Mouse (Mus musculus): ENCODE results near the gene Polr1d.

Polr1d gene

DNA sequence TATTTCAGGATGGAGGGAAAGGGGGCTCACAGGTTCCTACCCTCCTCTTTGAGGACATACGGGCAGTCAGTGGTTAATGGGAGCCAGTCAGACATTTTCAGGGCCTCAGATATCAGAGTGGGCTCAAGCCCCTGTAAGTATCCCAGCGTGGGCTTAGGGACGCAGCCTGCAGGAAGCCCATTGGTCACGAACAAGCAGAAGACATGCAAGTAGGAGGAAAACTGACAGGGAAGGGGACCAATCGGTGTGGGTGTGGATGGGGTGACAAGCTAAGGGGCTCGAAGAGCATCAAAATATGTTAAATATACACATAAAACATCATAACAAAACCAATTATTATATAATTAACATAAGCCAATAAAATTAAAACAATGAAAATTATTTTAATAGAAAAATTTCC lies 22.5 kb upstream of the Polr1d start:
- in situ Hi-C loops (cut with MboI; ENCODE audit: unreplicated experiment in 2 of 2) = loop anchor here (10.0 to 25.0 kb wide), 6 partner anchors 110 to 1958 kb away; partner anchors contain the start of genes Ubl3 (in 2 of the 2), Gtf3a (in 1 of the 2), Rnf6 (in 1 of the 2) and Zkscan14 (in 1 of the 2)

DNA sequence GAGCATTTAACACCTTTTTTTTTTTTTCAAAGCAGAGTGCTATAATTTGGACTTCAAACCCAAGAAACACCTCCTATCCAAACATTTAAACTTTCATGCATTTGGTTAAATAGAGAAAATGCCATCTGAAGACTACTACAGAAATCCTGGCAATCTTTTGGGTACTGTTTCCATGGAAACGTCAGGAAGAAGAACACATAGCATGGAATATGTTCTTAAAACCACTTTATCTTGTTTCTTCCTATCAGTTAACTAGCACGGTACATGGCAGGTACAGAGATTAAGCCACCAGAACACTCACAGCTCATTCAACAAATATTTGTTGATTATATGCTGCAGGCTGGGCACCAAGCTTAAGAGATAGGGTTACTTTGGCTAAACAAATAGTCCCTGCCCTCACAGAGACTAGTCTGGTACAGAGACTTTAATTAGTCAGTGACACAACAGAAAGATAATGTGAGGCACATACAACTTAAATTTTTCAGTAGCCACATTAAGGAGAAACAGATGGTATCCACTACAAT lies 22.0 kb upstream of the Polr1d start:
- in situ Hi-C loops (cut with MboI; ENCODE audit: unreplicated experiment in 2 of 2) = loop anchor here (10.0 to 25.0 kb wide), 6 partner anchors 110 to 1957 kb away; partner anchors contain the start of genes Ubl3 (in 2 of the 2), Gtf3a (in 1 of the 2), Rnf6 (in 1 of the 2) and Zkscan14 (in 1 of the 2)

GRCm38 (mm10) chr5:147055572-147056245 lies 21.1 kb upstream of the Polr1d start:
- in situ Hi-C loops (cut with MboI; ENCODE audit: unreplicated experiment in 2 of 2) = loop anchor here (10.0 to 25.0 kb wide), 6 partner anchors 111 to 1957 kb away; partner anchors contain the start of genes Ubl3 (in 2 of the 2), Gtf3a (in 1 of the 2), Rnf6 (in 1 of the 2) and Zkscan14 (in 1 of the 2)

DNA sequence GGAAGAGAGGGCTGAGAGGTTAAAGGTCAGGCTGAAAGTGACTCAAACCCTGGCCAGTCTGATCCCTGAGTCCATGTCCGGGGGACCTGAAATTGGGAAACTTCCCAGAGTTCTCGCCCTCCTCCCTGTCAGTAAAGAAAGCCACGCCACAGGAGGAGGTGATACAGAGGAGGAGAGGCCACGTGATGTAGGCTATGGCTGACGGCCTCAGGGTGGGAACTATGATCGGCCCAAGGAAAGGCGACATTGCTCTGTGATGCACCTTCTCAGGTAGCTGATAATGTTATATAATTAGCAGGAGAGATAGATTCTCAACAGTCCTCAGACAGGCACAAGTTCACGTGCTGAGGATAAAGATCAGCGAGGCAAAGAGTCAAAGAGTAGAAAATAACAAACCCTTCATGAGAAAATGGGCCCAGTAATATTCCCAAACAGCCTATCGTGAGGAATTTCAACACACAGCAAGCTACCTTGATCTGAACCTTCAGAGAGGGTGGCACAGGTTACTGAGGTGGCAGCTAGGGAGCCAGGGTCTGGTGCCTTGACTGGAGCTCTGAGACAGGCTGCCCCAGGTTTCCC lies 20.0 kb upstream of the Polr1d start:
- in situ Hi-C loops (cut with MboI; ENCODE audit: unreplicated experiment in 2 of 2) = loop anchor here (10.0 to 25.0 kb wide), 6 partner anchors 112 to 1956 kb away; partner anchors contain the start of genes Ubl3 (in 2 of the 2), Gtf3a (in 1 of the 2), Rnf6 (in 1 of the 2) and Zkscan14 (in 1 of the 2)

DNA sequence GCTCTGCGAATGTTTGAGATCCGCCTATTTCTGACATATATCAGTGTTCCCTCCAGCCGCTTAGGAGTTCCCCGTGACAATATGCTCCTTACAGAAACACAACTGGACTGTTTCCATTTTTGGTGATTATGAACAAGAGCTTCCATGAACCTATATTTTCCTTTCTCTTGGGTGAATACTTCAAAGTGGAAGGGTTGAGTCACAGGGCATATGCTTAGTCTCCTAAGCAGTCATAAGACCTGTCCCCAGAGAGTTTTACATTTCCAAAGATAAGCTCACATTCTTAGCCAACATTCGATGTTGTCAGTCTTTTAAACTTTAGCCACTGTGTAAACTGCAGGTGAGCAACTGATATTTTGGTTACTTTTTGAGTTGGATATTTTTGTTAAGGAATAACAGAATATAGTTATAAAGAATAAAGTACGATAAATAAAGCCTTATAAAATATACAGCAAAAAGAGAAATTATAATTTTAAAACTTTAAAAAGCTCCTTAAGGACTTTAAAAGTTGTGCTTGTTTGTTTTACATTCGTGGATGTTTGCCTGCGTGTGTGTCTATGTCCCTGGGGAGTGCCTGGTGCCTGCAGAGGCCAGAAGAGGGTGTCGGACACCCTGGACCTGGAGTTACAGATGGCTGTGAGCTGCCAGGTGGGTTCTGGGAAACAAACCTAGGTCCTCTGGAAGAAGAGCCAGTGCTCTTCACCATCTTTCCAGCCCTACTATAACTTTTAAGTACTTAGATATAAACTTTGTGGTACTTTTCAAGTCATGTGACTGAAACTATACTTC lies 19.0 kb upstream of the Polr1d start:
- in situ Hi-C loops (cut with MboI; ENCODE audit: unreplicated experiment in 2 of 2) = loop anchor here (10.0 to 25.0 kb wide), 6 partner anchors 113 to 1954 kb away; partner anchors contain the start of genes Ubl3 (in 2 of the 2), Gtf3a (in 1 of the 2), Rnf6 (in 1 of the 2) and Zkscan14 (in 1 of the 2)

DNA sequence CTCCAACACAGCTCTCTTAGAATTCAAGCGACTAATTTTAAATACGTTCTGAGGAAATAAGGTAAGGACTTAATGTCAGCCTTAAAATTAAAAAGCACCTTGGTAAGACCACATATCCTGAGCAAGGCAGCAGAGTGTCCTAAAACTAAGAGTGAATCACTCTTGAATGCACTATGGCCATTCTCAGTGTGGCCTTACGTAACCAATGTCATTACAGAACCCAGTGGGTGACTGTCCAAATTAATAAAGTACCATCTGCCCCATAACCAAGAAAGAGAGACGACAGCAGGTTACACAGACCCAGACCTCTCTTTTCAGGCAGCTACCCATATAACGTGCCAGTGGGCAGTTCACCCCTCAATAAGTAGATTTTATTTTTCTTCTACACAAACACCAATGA lies 18.2 kb upstream of the Polr1d start:
- in situ Hi-C loops (cut with MboI; ENCODE audit: unreplicated experiment in 2 of 2) = loop anchor here (10.0 to 25.0 kb wide), 6 partner anchors 114 to 1954 kb away; partner anchors contain the start of genes Ubl3 (in 2 of the 2), Gtf3a (in 1 of the 2), Rnf6 (in 1 of the 2) and Zkscan14 (in 1 of the 2)

DNA sequence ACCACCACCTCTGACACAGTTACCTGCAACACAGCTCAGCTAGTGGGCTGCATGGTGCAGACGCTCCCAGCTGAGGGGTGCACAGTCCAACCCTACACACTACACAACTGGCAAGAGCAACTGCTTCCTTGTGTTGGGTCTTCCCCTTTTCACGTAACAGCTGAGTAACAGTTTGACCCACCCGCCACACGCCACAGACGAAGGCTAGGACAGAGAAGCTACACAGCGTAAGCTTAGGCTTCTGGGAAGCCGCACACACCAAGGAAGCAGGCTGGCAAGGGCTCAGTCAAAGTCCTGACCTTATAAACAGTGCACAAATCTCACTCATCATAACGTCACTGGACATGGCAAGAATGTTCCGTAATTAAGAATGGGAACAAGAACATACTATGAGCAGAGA lies 17.5 kb upstream of the Polr1d start:
- in situ Hi-C loops (cut with MboI; ENCODE audit: unreplicated experiment in 2 of 2) = loop anchor here (10.0 to 25.0 kb wide), 6 partner anchors 115 to 1953 kb away; partner anchors contain the start of genes Ubl3 (in 2 of the 2), Gtf3a (in 1 of the 2), Rnf6 (in 1 of the 2) and Zkscan14 (in 1 of the 2)

GRCm38 (mm10) chr5:147060024-147060423 lies 16.8 kb upstream of the Polr1d start:
- in situ Hi-C loops (cut with MboI; ENCODE audit: unreplicated experiment in 2 of 2) = loop anchor here (5.0 to 25.0 kb wide), 5 partner anchors 373 to 1952 kb away; partner anchors contain the start of genes Ubl3 (in 2 of the 2), Rnf6 (in 1 of the 2), Zkscan14 (in 1 of the 2) and Zkscan5 (in 1 of the 2)

DNA sequence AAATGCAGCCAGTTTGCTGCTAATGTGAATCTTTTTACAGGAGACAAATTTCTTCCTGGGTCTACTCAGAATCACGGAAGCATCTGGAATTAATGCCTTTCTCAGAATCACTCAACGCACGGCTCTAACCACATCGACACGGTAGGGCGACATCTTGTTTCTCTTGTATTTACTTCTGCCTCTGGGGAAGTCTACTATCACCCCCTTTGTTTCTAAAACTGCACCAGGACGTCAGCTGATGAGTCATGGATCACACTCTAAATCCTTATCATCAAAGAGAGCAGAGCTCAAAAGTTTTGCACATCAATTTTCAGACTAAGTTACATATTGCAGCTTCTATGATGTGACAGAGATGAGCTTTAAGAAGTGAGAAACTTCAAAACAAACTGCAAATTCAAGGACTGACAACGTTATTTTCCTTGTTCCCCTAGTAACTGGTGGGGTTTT lies 13.6 kb upstream of the Polr1d start:
- in situ Hi-C loops (cut with MboI; ENCODE audit: unreplicated experiment in 2 of 2) = loop anchor here (5.0 to 25.0 kb wide), 5 partner anchors 376 to 1949 kb away; partner anchors contain the start of genes Ubl3 (in 2 of the 2), Rnf6 (in 1 of the 2), Zkscan14 (in 1 of the 2) and Zkscan5 (in 1 of the 2)

- in situ Hi-C loops (cut with MboI; ENCODE audit: unreplicated experiment in 2 of 2) = loop anchor here (25.0 kb wide), 4 partner anchors 854 to 1946 kb away; partner anchors contain the start of genes Ubl3 (in 2 of the 2), Rnf6 (in 1 of the 2), Zkscan14 (in 1 of the 2) and Zkscan5 (in 1 of the 2)
These were observed 10.7 kb upstream of the Polr1d start for GRCm38 (mm10) chr5:147066129-147066528.

DNA sequence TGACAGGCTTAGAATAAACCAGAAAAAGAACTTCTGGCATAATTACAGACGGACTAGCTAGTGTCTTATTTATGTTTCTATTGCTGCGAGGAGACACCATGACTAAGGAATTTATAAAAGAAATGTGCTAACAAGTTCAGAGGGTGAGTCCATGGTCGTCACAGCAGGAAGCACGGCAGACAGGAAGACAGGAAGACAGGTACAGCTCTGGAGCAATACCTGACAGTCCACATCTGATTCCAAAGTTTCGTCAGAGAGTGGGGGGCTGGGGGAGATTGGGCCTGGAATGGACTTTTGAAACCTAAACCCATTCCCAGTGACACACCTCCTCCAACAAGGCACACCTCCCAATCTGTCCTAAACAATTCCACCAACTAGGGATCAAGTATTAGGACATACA lies 9.9 kb upstream of the Polr1d start:
- in situ Hi-C loops (cut with MboI; ENCODE audit: unreplicated experiment in 2 of 2) = loop anchor here (25.0 kb wide), 4 partner anchors 855 to 1945 kb away; partner anchors contain the start of genes Ubl3 (in 2 of the 2), Rnf6 (in 1 of the 2), Zkscan14 (in 1 of the 2) and Zkscan5 (in 1 of the 2)

- in situ Hi-C loops (cut with MboI; ENCODE audit: unreplicated experiment in 2 of 2) = loop anchor here (25.0 kb wide), 4 partner anchors 857 to 1943 kb away; partner anchors contain the start of genes Ubl3 (in 2 of the 2), Rnf6 (in 1 of the 2), Zkscan14 (in 1 of the 2) and Zkscan5 (in 1 of the 2)
These were observed 8.0 kb upstream of the Polr1d start for GRCm38 (mm10) chr5:147068876-147069275.

DNA sequence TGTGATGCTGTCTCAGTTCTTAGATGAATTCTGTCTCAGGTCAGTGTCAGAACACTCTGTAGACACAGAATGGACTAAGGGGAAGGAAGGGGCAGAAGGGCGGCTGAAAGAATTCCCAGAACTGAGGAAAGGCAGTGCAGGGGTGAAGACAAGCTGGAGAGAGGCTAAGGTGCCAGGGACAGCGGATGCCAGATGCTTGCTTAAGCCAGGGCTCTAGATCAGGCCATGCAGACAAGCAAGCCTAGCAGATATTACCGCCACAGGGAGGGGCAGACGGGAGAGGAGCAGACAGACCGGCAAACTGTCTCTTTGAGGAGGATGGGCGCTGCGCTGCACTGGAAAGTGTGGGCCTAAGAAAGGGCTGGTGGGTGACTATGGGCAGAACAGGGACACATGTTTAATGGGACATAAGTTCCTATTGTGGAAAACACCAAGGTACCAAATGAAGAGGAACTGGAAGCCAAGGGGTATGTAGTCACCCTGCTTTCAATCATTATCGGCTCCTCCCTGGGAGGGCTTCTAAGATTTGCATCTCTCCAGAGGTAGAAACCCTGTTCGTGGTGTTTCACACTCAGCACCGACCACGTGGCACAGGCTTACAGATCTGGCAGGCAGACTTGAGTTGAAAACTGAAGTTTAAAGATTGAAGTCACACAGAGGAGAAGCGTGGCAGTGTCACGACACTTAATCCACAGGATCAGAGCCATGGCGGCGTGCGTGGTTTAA lies 5.9 kb upstream of the Polr1d start:
- in situ Hi-C loops (cut with MboI; ENCODE audit: unreplicated experiment in 2 of 2) = loop anchor here (10.0 to 25.0 kb wide), 5 partner anchors 386 to 1941 kb away; partner anchors contain the start of genes Ubl3 (in 2 of the 2), Rnf6 (in 1 of the 2), Zkscan14 (in 1 of the 2) and Zkscan5 (in 1 of the 2)

DNA sequence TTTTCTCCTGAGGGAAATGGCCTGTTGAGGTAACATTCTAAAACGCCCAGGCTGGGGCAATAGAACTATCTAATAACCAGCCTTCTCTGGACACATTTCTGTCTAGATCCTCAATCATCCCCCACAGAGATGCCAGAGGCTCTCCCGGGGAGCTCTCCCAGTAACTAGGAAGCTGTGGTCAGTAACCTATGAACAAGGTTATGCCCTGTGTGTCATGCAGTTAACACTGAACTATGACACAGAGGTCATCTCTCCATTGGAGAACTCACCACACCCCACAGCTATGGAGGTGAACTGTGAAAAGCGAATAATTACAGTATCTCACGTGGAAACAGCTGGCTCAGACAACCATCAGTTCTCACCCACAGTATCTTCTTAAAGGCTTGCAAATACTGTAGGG lies 5.0 kb upstream of the Polr1d start:
- in situ Hi-C loops (cut with MboI; ENCODE audit: unreplicated experiment in 2 of 2) = loop anchor here (10.0 to 25.0 kb wide), 5 partner anchors 387 to 1940 kb away; partner anchors contain the start of genes Ubl3 (in 2 of the 2), Rnf6 (in 1 of the 2), Zkscan14 (in 1 of the 2) and Zkscan5 (in 1 of the 2)

GRCm38 (mm10) chr5:147073805-147074204 lies 3.0 kb upstream of the Polr1d start:
- in situ Hi-C loops (cut with MboI; ENCODE audit: unreplicated experiment in 2 of 2) = loop anchor here (10.0 to 25.0 kb wide), 5 partner anchors 389 to 1938 kb away; partner anchors contain the start of genes Ubl3 (in 2 of the 2), Rnf6 (in 1 of the 2), Zkscan14 (in 1 of the 2) and Zkscan5 (in 1 of the 2)

GRCm38 (mm10) chr5:147075103-147076025 lies 1.5 kb upstream of the Polr1d start:
- in situ Hi-C loops (cut with MboI; ENCODE audit: unreplicated experiment in 2 of 2) = loop anchor here in 1 of 2 experiments (10.0 kb wide), 1 partner anchor 391 kb away; no protein-coding TSS in a partner anchor

Measured in v-Abl transformed pro-B cells (cell line).